Mouse (Mus musculus) kidney, adult 2 months (tissue): ENCODE measurements around the gene Cntn5. TPM values are rescaled to one million over a fixed set of nuclear protein-coding genes. Genes with fewer than 3 reads are reported as not detected.

Experiments used
- DNase-seq: peaks from one replicate; pipeline ENCODE4 v3.0.0; 2021
- H3K27ac ChIP-seq: fragments of 200-500 bp; 2 replicates; pipeline ENCODE4 v1.5.1; 2012; ENCODE audit warnings: low read depth, low read length, control low read depth, inconsistent platforms; ENCODE audit not compliant: insufficient read depth
- H3K27me3 ChIP-seq: fragments of 200-500 bp; replicated peaks from 2 replicates; pipeline ENCODE4 v1.6.1; 2012; ENCODE audit warnings: mild to moderate bottlenecking, moderate library complexity, low read length, inconsistent platforms; ENCODE audit not compliant: control insufficient read depth, insufficient read depth
- H3K36me3 ChIP-seq: fragments of 200-500 bp; 2 replicates; pipeline ENCODE4 v1.6.1; 2012; ENCODE audit warnings: mild to moderate bottlenecking, moderate library complexity, low read length, inconsistent platforms; ENCODE audit not compliant: control insufficient read depth, insufficient read depth
- H3K4me1 ChIP-seq: fragments of 200-500 bp; 2 replicates; pipeline ENCODE4 v1.6.1; 2011; ENCODE audit warnings: low read length; ENCODE audit not compliant: control insufficient read depth, insufficient read depth
- H3K4me3 ChIP-seq: fragments of 200-500 bp; 2 replicates; pipeline ENCODE4 v1.5.1; 2011; ENCODE audit warnings: mild to moderate bottlenecking, low read depth, low read length, control low read depth; ENCODE audit not compliant: insufficient read depth
- CTCF ChIP-seq: fragments of 200-500 bp; conservative IDR thresholded peaks from 2 replicates; pipeline ENCODE4 v1.5.1; 2011; ENCODE audit warnings: low read depth, mild to moderate bottlenecking, control low read depth, low read length, moderate library complexity, mixed read lengths; ENCODE audit not compliant: insufficient read depth, insufficient read length
- POLR2A ChIP-seq: fragments of 200-500 bp; IDR thresholded peaks from one replicate; pipeline ENCODE4 v1.6.1; 2011; ENCODE audit warnings: low read depth, low read length, control low read depth
- WGBS: fragments of 180-500 bp; shearing (Covaris S2); methylation state at CpG from one replicate; pipeline ENCODE4 v1.1.7; 2018; 5-methylcytosine and 5-hydroxymethylcytosine counted together
- polyA plus RNA-seq: library from polyadenylated mRNA; depleted of rRNA; stranded (reverse); fragments of >200 nt; gene quantifications from 2 replicates; pipeline ENCODE4 v1.2.3, GENCODE M21; 2012

Gene Cntn5
- polyA plus RNA-seq, 1 experiment: 0.09 TPM

GRCm38 (mm10) chr9:10400099-10400498 is 504.5 kb downstream of the Cntn5 start:
- Histone ChIP-seq H3K36me3 (no peaks in the 10 kb centered on the region), H3K27ac (no peak overlapping the region), H3K4me3 (no peak overlapping the region), H3K4me1 (no peaks in the 10 kb centered on the region), H3K27me3 (no peaks in the 10 kb centered on the region)
- WGBS: 38% methylated on average over 7 of the region's 7 CpGs
- TF ChIP-seq POLR2A: no peak
- no peak for TF ChIP-seq CTCF
- no peak for DNase-seq

- 94% methylated on average over 2 of the region's 2 CpGs for WGBS
- H3K4me1 ChIP-seq: no peaks in the 10 kb centered on the region
- no peak for DNase-seq
Measured at GRCm38 (mm10) chr9:10389863-10390262, 514.7 kb downstream of the Cntn5 start.

GRCm38 (mm10) chr9:10384455-10384854 is 520.1 kb downstream of the Cntn5 start:
- Histone ChIP-seq H3K4me1 (no peaks in the 10 kb centered on the region), H3K4me3 (no peak overlapping the region), H3K27ac (no peak overlapping the region), H3K36me3 (no peaks in the 10 kb centered on the region), H3K27me3 (no peaks in the 10 kb centered on the region; the same call in 1 of the 2 replicates)
- no peak for DNase-seq
- 62% methylated on average over 1 of the region's 1 CpGs for WGBS
- TF ChIP-seq CTCF (no peak), POLR2A (no peak)

More at GRCm38 (mm10) chr9:10389863-10390262, 514.7 kb downstream of the Cntn5 start:
- H3K4me3 ChIP-seq: no peak overlapping the region
- no peak overlapping the region for H3K27ac ChIP-seq
- no peaks in the 10 kb centered on the region for H3K36me3 ChIP-seq
- TF ChIP-seq CTCF: no peak
- no peak for TF ChIP-seq POLR2A
- no peaks in the 10 kb centered on the region for H3K27me3 ChIP-seq

- DNase-seq: no peak
- H3K27me3 ChIP-seq: no peaks in the 10 kb centered on the region; the same call in 1 of the 2 replicates
Measured at GRCm38 (mm10) chr9:10383140-10383539, 521.4 kb downstream of the Cntn5 start.

GRCm38 (mm10) chr9:10381701-10382100 is 522.9 kb downstream of the Cntn5 start:
- no peaks in the 10 kb centered on the region for H3K36me3 ChIP-seq
- no peaks in the 10 kb centered on the region; the same call in 1 of the 2 replicates for H3K27me3 ChIP-seq
- WGBS: 90% methylated on average over 4 of the region's 4 CpGs
- H3K27ac ChIP-seq: no peak overlapping the region
- no peak overlapping the region for H3K4me3 ChIP-seq
- no peaks in the 10 kb centered on the region for H3K4me1 ChIP-seq
- TF ChIP-seq POLR2A (no peak), CTCF (no peak)
- no peak for DNase-seq

More at GRCm38 (mm10) chr9:10383140-10383539, 521.4 kb downstream of the Cntn5 start:
- H3K4me3 ChIP-seq: no peak overlapping the region
- no peak overlapping the region for H3K27ac ChIP-seq
- no peaks in the 10 kb centered on the region for H3K36me3 ChIP-seq
- TF ChIP-seq CTCF (no peak), POLR2A (no peak)
- H3K4me1 ChIP-seq: no peaks in the 10 kb centered on the region

- no peaks in the 10 kb centered on the region for H3K4me1 ChIP-seq
- H3K27ac ChIP-seq: no peak overlapping the region
- no peak overlapping the region for H3K4me3 ChIP-seq
- no peak for DNase-seq
- no peaks in the 10 kb centered on the region for H3K36me3 ChIP-seq
- TF ChIP-seq POLR2A (no peak), CTCF (no peak)
- no peaks in the 10 kb centered on the region for H3K27me3 ChIP-seq
Measured at GRCm38 (mm10) chr9:10376261-10376660, 528.3 kb downstream of the Cntn5 start.

GRCm38 (mm10) chr9:10368971-10369370 is 535.6 kb downstream of the Cntn5 start:
- DNase-seq: no peak
- H3K27me3 ChIP-seq: no peaks in the 10 kb centered on the region
- TF ChIP-seq CTCF (no peak), POLR2A (no peak)
- H3K36me3 ChIP-seq: no peaks in the 10 kb centered on the region
- whole genome bisulfite sequencing: 36% methylated on average over 5 of the region's 5 CpGs
- H3K4me3 ChIP-seq: no peak overlapping the region
- no peaks in the 10 kb centered on the region for H3K4me1 ChIP-seq
- H3K27ac ChIP-seq: no peak overlapping the region

GRCm38 (mm10) chr9:10368410-10368809 is 536.2 kb downstream of the Cntn5 start:
- TF ChIP-seq POLR2A: no peak
- no peak for TF ChIP-seq CTCF
- H3K4me3 ChIP-seq: no peak overlapping the region
- H3K27ac ChIP-seq: no peak overlapping the region
- WGBS: 62% methylated on average over 1 of the region's 1 CpGs
- no peaks in the 10 kb centered on the region for H3K27me3 ChIP-seq
- no peaks in the 10 kb centered on the region for H3K4me1 ChIP-seq
- no peak for DNase-seq
- H3K36me3 ChIP-seq: no peaks in the 10 kb centered on the region
